Mouse (Mus musculus) left cerebral cortex, postnatal 14 days (tissue): ENCODE data around the gene Ugcg. TPM values are rescaled to one million over a fixed set of nuclear protein-coding genes. Genes with fewer than 3 reads are reported as not detected.

Source experiments
- DNase-seq, 2 experiments: peaks; one replicate each; pipeline ENCODE4 v3.0.0; 2021 to 2022; ENCODE audit warnings: low spot score in 2 of 2, mixed read lengths in 1 of 2
- intact Hi-C: fragments of 180-260 bp; cut with DNase I; formaldehyde crosslinking; loops from one replicate; pipeline ENCODE4 v1.15.1; 2025
- total RNA-seq, 2 experiments: library from RNA; stranded (reverse); gene quantifications; 2 replicates each; pipeline ENCODE4 v1.2.3; 2021

Ugcg gene
- total RNA-seq, 2 experiments from 2014 or later, result 92.8 to 93.8 TPM

DNA sequence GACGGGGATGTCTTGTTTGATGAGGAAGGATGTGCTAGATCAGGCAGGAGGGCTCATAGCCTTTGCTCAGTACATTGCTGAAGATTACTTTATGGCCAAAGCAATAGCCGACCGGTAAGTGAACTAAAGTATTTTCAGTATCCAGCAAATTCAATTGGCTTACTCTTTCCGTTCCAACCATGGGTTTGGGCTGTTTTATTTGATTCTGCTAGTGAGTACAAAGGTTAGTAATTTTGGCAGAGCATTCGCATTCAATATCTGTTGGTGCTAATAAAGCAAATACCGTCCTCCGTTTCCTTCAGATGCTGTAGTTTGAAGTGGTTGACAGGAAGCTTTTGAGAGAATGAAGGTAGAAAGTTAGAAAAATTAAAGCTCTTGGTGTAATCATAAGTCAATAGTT lies 28.0 kb downstream of the Ugcg start:
- intact Hi-C loops, result no loop called here
- DNase-seq, result no peak

DNA sequence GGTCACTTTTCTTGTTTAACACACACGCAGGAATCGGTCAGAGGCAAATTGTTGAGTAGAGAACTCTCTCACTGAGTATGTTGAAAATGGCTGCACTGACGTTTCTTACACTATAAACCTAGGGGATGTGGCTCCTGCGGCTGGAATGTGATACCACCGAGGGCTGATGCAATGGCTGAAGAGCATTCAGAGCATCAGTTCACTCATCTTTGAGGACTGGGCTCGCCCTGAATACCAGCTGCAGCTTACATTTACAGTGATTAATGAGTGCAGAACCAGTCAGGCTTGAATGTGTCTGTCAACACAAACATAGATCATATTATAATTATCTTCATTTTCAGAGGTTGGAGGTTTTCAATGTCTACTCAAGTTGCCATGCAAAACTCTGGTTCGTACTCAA lies 29.1 kb downstream of the Ugcg start:
- intact Hi-C loops, result no loop called here
- DNase-seq, result no peak

DNA sequence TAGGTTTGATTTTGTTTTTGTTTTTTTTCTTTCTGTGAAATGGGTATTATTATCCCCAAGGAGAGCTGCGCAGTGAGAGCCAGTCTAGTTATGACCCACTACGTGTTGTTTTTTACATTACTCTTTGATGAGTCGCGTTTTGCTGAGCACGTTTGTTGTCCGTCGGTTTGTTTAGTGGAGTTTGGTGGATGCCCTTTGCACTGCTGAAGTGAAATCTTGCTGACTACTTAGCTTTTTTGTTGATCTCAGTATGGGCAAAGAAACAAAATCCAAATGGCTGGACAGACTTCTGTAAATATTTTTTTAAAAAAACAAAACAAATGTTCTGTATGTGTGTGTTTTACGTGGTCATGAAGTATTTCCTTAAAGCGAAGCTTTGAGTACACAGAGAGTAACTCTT lies 33.2 kb downstream of the Ugcg start:
- intact Hi-C loops, result no loop called here
- DNase-seq, result no peak

DNA sequence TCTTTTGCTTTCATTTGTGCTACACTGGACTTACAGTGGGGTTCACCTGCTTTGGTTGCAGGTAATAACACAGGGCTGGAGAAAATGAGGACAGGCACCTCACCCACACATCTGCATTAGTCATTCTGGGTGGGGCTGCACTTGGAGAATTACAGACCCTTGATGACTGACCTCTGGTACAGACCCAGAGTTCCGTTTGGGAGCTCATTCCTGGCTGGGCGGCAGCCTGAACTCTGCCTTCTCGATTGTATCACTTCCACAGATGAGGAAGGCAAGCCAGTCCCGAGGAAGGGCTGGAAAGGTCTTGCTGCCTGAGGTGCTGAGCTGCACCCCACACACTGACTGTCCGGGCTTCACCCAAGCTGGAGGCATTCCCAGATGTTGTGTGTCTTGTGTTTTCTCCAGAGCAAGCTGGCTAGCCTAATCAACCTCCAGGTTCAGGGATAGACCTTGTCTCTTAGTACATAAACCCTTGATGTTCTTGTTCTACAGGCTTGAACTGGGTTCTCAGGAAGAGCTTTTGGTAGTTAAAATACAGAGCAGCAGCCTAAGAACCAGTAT lies 34.1 kb downstream of the Ugcg start:
- DNase-seq, result no peak
- intact Hi-C loops, result no loop called here

DNA sequence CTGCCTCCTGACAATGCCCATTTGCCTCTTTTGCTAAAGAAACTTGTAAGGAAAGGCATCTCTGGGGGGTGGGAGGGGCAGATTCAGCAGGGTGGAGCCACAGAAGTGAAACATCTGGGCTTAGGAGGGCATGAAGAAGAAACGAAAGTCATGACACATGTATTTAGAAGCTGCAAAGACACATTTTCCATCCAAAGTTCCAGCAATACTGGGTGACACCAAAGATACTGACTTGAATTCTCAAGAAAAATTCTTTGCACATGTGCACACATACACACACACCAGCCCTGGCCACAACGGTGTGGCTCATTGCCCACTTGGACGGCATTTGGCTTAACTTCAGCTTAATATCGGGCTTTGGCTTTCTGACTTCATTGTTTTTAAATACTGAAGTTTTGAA lies 35.8 kb downstream of the Ugcg start:
- DNase-seq, result no peak
- intact Hi-C loops, result no loop called here

DNA sequence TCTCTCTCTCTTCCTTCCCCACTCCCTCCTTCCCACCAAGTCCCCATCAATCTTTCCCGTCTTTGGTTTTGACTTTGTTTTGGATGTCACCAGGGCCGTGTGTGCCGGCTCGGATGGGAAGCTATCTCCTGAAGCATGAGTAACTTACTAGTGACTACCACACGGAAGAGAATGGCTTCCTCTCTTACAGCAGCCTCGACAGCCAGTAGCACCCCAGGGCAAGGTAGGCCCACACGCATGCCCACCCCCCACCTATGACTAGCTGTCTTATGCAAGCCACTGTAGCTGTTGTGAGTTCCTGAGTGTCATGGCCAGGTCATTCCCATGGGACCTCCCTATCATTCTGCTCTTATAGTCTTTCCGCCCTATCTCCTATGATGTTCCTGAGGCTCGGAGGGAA lies 38.0 kb downstream of the Ugcg start:
- intact Hi-C loops, result no loop called here

DNA sequence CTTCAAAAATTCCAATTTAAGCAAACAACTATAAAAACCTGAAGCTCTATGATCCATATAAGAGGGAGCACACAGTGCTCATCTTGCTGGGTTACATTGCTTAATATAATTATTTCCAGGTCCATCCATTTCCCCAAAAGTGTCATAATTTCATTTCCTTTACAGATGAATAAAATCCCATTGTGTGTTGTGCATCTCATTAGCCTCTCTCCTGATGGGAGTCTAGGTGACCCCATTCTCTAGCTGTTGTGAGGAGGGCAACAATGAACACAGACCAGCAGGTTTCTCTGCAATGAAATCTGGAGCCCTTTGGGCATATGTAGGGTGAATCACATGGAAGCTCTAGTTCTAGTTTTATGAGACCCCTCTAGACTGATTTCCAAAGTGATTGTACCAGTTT lies 39.9 kb downstream of the Ugcg start:
- intact Hi-C loops, result no loop called here
- no peak for DNase-seq

More for the DNA sequence above, 38.0 kb downstream of the Ugcg start:
- DNase-seq, result no peak

DNA sequence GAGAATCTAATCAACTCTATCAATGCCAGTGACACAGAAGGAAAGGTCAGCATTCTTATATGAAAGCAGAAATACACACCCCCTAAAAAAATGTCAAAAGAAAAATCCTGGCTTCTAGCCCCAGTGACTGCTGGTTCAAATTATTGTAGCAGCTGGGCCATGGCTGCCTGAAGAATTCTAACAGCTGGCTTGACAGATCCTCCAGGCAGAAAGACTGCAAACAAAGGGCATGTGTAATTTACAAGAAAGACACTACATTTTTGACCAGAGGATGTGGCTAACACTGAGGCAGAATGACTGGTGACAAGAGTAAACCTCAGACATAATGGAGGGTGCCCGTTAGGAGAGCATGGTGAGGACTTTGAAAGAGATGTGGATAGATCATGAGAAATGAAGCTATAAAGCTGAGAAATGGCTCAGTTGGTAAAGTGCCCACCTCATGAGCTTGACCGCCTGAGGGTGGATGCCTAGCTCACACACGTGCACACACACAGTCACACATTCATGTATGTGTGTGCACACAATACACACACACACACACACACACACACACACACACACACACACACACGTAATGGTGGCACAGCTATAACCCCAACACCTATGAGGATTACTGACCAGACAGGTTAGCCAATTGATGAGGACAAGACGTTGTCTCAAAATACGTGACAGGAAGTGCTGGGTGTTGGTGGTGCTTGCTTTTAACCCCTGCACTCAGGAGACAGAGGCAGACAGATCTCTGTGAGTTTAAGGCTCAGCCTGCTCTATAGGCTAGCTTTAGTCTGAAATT lies 42.4 kb downstream of the Ugcg start:
- DNase-seq, result no peak
- intact Hi-C loops, result no loop called here

DNA sequence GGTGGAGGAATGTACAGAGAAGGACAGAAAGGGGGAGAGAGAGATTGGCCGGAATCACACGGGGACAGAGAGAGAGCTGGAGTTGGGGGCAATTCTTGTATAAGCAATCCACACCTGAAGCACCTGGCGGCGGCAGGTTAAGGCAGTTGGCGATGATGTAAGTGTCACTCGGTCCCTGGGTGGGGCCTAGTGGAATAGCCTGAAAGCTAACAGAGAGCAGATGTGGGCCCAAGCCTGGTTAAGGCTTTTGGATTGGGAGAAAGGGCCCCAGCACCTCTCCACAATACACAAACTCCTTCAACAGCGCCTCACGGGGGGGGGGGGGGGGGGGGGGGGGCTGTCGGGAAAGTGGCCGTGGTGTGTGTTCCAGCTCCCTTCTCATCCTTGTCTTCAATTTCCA lies 45.0 kb downstream of the Ugcg start:
- intact Hi-C loops, result no loop called here
- DNase-seq, result no peak

DNA sequence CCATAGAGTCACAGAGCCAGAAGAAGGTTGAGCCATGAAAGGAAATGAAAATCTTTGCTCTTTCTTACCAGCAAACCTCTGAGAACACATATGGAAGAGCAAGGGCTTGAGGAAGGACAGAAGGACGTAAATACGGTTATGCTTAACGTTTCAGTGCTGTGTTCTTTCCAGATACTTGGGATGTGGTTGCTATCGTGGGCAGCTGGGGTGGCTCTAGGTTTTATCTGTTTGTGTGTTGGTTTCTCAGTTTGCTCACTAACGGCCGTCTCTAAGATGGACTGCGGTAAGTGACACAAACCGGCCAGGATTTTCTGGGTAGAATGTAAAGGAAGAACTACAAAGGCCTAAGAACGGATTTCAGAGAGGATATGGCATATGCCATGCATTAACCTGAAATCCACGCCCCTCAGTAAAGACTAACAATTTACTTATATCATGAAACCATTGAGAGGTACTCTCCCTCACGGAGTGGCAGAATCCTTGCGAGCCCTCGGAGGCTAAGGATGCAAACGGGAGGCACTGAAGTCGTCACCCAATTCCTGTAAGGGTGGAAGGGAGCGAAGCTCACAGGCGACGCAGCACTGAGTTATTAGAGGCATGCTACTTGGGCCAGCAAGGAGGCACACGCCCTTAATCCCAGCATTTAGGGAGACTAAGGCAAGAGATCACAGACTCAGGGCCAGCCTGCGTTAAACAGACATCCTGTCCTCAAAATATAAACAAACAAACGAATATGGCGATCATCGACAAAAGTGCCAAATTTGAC lies 45.6 kb downstream of the Ugcg start:
- intact Hi-C loops, result no loop called here

DNA sequence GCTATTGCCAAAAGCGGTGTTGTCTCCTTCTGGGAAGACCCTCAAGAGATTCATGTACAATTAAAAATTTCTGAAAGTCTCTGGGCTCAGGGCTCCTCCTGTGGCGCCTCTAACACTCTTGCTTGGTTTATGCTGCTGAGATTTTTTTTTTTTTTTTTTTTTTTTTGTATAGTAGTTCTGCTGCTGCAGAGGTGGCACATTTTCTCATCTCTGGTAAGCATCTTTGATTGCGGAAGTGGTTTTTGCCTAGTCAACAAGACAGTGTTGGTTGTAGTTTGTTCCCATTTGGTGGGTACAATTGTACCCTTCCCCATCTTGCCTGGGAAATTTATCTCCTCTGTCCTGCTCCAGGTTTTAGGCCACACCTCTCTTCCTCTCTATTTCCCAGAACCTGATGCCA lies 47.3 kb downstream of the Ugcg start:
- DNase-seq, result no peak
- intact Hi-C loops, result no loop called here

More for the DNA sequence above, 45.6 kb downstream of the Ugcg start:
- DNase-seq, result no peak

DNA sequence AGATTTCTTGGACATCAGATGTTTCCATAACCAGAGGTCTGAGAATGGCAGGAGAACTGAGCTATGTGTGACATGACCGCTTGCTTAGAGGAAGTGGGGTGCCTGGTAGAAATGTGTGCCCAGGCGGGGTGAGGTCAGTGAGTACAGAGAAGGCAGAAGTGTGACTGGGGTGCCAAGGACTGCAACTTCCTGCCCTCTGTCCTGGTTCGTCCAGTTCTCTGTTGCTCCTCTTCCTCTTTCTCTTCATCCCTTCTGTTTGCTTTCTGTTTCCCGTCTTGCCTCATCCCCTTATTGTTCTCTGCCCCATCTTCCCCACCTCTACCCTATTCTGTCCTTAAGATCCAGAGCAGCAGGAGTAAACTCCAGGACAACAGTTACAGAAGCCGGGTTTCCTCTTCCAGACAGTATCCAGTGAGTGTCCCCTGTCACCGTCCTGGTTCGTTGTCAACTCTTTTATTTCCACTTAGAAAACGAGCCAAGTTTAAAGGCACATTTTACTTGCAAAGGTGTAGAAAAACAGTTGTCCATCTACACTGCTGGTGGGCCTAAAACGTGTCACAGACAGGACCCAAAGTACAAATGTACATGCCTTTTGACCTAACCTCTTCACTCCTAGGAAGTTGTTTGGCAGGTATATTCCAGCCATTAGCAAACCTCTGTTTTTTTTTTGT lies 49.7 kb downstream of the Ugcg start:
- intact Hi-C loops, result no loop called here
- DNase-seq, result peak; percentile 9 to 31

DNA sequence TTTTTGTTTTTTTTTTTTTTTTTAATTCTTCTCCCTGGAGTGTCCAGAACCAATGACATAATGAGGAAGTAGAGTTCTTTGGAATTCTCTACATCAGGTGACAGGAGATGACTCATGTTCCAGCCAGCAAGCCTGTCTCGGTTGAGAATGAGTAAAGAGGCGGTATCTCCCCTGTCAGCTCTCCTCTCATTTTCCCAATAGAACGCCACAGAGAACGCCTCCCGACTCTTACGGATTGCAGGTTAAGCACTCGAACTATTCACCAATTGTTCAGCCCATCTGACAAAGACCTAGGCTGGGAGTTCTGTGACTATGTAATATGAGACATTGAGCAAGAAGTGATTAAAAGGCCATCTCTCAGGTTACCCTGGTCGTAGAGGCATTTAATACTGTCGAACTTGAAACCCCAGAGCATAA lies 50.3 kb downstream of the Ugcg start:
- DNase-seq, result no peak
- intact Hi-C loops, result no loop called here

DNA sequence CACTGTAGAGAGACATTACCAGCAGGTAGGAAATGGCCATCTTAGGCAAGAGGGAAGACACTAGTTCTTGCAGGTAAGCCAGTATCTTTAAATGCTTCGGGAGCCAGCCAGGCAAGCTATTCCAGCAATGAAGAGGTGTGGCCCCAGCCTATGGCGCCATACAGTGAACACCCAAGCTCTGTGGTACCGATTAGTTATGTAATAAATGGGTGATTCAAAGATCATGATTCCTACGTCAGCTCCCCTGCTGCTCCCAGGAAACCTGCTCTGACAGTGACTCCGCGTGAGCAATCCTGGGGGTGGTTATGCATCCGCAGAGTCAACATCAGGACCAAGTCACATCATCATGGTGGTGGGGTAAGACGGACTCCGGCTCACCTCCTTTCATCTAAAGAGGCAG lies 51.1 kb downstream of the Ugcg start:
- DNase-seq, result no peak
- intact Hi-C loops, result no loop called here

DNA sequence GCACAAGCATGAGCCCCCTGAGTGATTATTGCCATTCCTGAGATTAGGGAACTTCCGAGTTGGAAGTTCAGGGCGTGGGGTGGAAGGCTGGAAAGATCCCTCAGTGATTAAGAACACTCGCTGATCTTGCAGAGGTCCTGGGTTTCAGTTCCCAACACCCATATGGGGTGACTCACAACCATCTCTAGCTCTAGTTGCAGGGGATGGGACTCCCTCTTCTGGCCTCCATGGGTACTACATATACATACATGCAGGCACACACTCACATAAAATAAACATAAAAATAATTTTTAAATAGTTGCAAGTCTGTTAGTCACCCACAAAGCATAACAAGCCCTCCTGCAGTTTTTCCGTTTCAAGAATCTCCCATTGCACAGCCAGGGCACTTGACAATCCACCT lies 52.0 kb downstream of the Ugcg start:
- DNase-seq, result no peak
- intact Hi-C loops, result no loop called here

DNA sequence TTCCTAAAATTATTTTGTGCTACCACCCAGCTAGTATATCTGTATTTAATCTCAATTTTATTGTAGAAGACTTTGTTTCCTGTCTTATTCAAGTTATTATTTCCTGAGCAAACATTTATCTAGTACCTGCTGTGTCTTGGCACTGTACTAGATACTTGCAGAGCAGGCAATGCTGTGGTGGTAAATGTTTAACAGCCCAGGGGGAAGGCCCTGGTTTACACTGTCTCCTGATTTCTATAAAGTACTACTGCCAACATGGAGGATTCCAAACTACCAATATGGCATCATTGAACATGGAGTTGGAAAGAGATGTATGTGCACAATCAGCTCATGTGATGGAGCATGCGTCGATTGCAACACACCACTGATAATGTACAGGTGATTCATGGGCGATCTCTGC lies 53.2 kb downstream of the Ugcg start:
- intact Hi-C loops, result no loop called here

DNA sequence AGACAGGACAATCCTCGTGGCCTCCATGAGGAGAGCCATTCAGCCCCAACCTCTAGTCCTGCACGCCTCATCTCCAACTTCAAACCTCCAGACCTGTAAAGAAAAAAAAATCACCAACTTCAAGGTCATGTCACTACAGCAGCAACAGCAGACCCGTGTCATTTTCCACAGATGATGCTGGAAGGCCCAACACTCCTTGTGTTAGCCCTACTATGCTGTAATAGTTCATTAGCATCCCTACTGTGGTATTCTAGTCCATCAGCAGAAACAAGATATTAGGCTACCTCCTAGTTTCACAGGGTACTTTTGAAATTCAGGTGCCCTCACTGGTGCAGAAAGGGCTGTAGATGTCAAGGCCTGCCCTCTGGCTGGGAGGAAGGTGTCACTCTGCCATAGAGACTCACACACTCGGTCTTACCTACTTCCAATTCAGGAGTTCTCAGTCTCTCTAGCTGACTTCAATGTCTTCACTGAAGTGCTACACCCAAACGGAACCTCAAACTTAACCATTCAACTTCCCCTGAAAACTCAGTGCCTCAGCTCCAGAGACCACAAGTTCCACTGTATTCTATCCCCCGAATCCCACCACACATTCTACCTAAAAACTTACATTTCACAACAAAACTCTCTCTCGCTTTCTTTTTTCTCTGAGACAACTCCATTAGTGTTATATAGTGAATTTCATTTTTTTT lies 54.9 kb downstream of the Ugcg start:
- intact Hi-C loops, result no loop called here
- DNase-seq, result no peak

More for the DNA sequence above, 53.2 kb downstream of the Ugcg start:
- DNase-seq, result no peak

DNA sequence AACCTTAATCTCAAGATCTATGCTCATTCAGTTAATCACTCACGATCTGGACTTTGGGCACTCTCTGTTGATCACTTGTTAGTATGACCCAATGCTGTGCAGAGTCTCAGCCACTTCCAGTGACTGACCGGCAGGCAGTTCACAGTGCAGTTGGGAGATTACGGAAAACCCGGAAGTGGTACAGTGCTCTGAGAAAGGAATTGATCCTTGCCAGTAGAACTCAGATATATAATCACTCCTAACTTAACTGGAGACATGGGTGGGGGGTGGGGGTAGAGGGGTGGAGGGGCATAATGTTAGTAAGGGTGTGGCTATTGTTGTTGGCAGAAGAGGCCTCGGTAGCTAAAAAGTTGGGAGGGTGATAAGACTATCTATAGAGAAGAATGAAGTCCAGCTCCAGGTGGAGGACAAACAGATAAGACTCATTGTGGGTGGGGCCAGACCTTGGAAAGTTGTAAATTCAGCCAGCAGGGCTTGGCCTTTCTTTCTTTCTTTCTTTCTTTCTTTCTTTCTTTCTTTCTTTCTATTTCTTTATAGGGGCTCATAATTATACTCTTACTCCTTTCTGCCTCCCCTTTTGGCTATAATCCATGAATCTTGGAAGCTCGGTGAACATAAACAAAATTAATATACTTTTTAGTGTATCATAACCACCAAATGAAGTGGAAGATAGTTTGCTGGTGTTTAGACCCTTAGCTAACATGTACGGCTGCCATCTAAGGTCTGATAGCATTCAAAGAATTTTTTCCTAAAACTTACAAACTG lies 55.9 kb downstream of the Ugcg start:
- no peak for DNase-seq
- intact Hi-C loops, result loop anchor here (5.0 kb wide), 1 partner anchor 148 kb away; no protein-coding TSS in a partner anchor

DNA sequence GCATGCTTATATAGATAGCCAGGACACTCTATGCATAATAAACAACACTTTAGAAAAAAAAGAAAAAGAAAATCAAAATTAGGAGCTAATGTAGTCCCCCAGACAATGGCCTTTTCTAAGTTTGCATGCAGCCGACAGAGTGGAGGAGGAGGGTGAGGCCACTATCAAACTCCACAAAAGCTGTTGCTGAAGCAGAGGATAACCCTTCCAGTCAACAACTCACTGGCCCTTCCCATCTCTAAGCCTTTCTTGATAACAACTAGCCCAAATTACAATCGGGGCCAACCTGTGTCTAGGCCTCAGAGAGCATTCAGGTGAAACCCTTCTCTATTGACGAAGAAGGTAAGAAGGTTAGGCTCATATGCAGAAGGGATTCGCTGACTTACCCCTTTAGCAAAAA lies 56.7 kb downstream of the Ugcg start:
- intact Hi-C loops, result loop anchor here (5.0 kb wide), 1 partner anchor 148 kb away; no protein-coding TSS in a partner anchor
- no peak for DNase-seq
